Mouse (Mus musculus) G1E (cell line): ENCODE results near the gene Iqce. TPM values are rescaled to one million over a fixed set of nuclear protein-coding genes. Genes with fewer than 3 reads are reported as not detected.

Source experiments
- ATAC-seq: 2 replicates; pipeline ENCODE4 v1.8.0; 2016; ENCODE audit warnings: mild to moderate bottlenecking; ENCODE audit not compliant: insufficient number of reproducible peaks, poor library complexity, low FRiP score, severe bottlenecking; ENCODE audit errors: extremely low read depth
- DNase-seq: peaks from one replicate; pipeline ENCODE4 v3.0.0; 2012; ENCODE audit warnings: low spot score
- H3K27me3 ChIP-seq: 2 replicates; pipeline ENCODE4 v1.6.1; 2012; ENCODE audit warnings: mild to moderate bottlenecking, low read length, inconsistent platforms; ENCODE audit not compliant: insufficient read depth
- H3K36me3 ChIP-seq: replicated peaks from 2 replicates; pipeline ENCODE3; 2012; ENCODE audit warnings: mild to moderate bottlenecking, inconsistent platforms
- H3K4me1 ChIP-seq: 2 replicates; pipeline ENCODE4 v1.6.1; 2012; ENCODE audit warnings: low read depth, low read length, inconsistent platforms, mixed read lengths; ENCODE audit not compliant: insufficient read depth
- H3K4me3 ChIP-seq: 2 replicates; pipeline ENCODE4 v1.5.1; 2012; ENCODE audit warnings: low read depth, mild to moderate bottlenecking, inconsistent platforms, low read length, moderate library complexity, mixed read lengths
- H3K9me3 ChIP-seq: replicated peaks from 2 replicates; pipeline ENCODE4 v1.6.1; 2012; ENCODE audit warnings: inconsistent platforms
- CTCF ChIP-seq: IDR thresholded peaks from 2 replicates; pipeline ENCODE4 v1.5.1; 2012; ENCODE audit warnings: low read depth, low read length, inconsistent platforms, mixed read lengths
- GATA1 ChIP-seq: IDR thresholded peaks from 2 replicates; pipeline ENCODE4 v1.6.1; 2012; ENCODE audit warnings: borderline replicate concordance, low read length, inconsistent platforms, mixed read lengths
- GATA2 ChIP-seq: IDR thresholded peaks from 2 replicates; pipeline ENCODE4 v1.6.1; 2012; ENCODE audit warnings: low read depth, low read length, inconsistent platforms, borderline replicate concordance
- POLR2AphosphoS5 ChIP-seq: IDR thresholded peaks from 2 replicates; pipeline ENCODE4 v1.6.1; 2012; ENCODE audit warnings: low read depth, low read length, inconsistent platforms; ENCODE audit not compliant: insufficient replicate concordance
- TAL1 ChIP-seq: conservative IDR thresholded peaks from 2 replicates; pipeline ENCODE4 v1.6.1; 2012; ENCODE audit warnings: low read depth, low read length, inconsistent platforms, mixed read lengths
- polyA plus RNA-seq: library from polyadenylated mRNA; stranded (reverse); fragments of >175 nt; gene quantifications from 2 replicates; pipeline ENCODE4 v1.2.3, GENCODE M21; 2012
- total RNA-seq, 2 experiments: library from RNA; stranded (forward) in 1 of 2; stranded (reverse) in 1 of 2; fragments of 200-1000 nt in 1 of 2; fragments of >200 nt in 1 of 2; fragmentation: Nextera tagmentation in 1 of 2; gene quantifications; 2 replicates each; pipeline ENCODE4 v1.2.3; 2014 to 2017

Gene Iqce
- 8.2 and 8.7 TPM in 2 replicates for total RNA-seq (2014; fragmentation: Nextera tagmentation)
- 6.3 and 7.6 TPM in 2 replicates for total RNA-seq (2017)
- 2.7 and 3.0 TPM in 2 replicates for polyA plus RNA-seq

GRCm38 (mm10) chr5:140702103-140702513 lies at the start of gene Iqce:
Gene Iqce, minus strand, starts transcription at chr5:140702378.
- peak within 1 kb of the TSS; percentile 81 for H3K4me3 ChIP-seq
- peaks cover 45% of the 10 kb centered on the region for H3K4me1 ChIP-seq
- DNase-seq = peak; percentile 86
- no peak for ATAC-seq
- TF ChIP-seq CTCF = no peak
- TF ChIP-seq GATA2 = no peak
- no peak for TF ChIP-seq POLR2AphosphoS5
- no peak for TF ChIP-seq TAL1
- no peak for TF ChIP-seq GATA1
- no peaks in the 10 kb centered on the region for H3K9me3 ChIP-seq
- peaks cover 25% of the 10 kb centered on the region for H3K27me3 ChIP-seq
- peaks cover 18% of the 10 kb centered on the region for H3K36me3 ChIP-seq

GRCm38 (mm10) chr5:140750925-140751324 lies 48.7 kb upstream of the Iqce start:
- DNase-seq = no peak
- Histone ChIP-seq H3K4me1 (peaks cover 25% of the 10 kb centered on the region), H3K27me3 (peaks cover 4% of the 10 kb centered on the region; the same call in 1 of the 2 replicates), H3K9me3 (peaks cover 11% of the 10 kb centered on the region), H3K4me3 (no peak overlapping the region), H3K36me3 (peaks cover 3% of the 10 kb centered on the region)
- no peak for ATAC-seq
- TF ChIP-seq CTCF (peak; percentile 53), POLR2AphosphoS5 (no peak), GATA2 (no peak)

GRCm38 (mm10) chr5:140749062-140749875 lies 47.1 kb upstream of the Iqce start:
- H3K27me3 ChIP-seq = peaks cover 4% of the 10 kb centered on the region; the same call in 1 of the 2 replicates
- TF ChIP-seq GATA1 (no peak), GATA2 (no peak), CTCF (peak; percentile 67; the same call in 1 of the 2 replicates), POLR2AphosphoS5 (no peak)
- peak; percentile 87 for DNase-seq
- no peaks in the 10 kb centered on the region for H3K36me3 ChIP-seq
- peak; percentile 86 for ATAC-seq
- peak overlapping the region; percentile 69 for H3K4me3 ChIP-seq
- H3K4me1 ChIP-seq = peaks cover 24% of the 10 kb centered on the region
- peaks cover 11% of the 10 kb centered on the region for H3K9me3 ChIP-seq

- no peaks in the 10 kb centered on the region for H3K36me3 ChIP-seq
- TF ChIP-seq TAL1 (no peak), POLR2AphosphoS5 (no peak), CTCF (no peak), GATA2 (no peak), GATA1 (no peak)
- ATAC-seq (no peak), DNase-seq (no peak)
- H3K4me3 ChIP-seq = no peak overlapping the region; the same call in 1 of the 2 replicates
- H3K4me1 ChIP-seq = peaks cover 24% of the 10 kb centered on the region
- H3K27me3 ChIP-seq = peaks cover 11% of the 10 kb centered on the region; the same call in 1 of the 2 replicates
- H3K9me3 ChIP-seq = peaks cover 11% of the 10 kb centered on the region
Observed at GRCm38 (mm10) chr5:140748425-140748824, 46.2 kb upstream of the Iqce start.

- Histone ChIP-seq H3K4me1 (peaks cover 8% of the 10 kb centered on the region; the same call in 1 of the 2 replicates), H3K27me3 (peaks cover 22% of the 10 kb centered on the region; the same call in 1 of the 2 replicates), H3K36me3 (no peaks in the 10 kb centered on the region), H3K9me3 (no peaks in the 10 kb centered on the region), H3K4me3 (no peak overlapping the region)
- DNase-seq (no peak), ATAC-seq (no peak)
- TF ChIP-seq POLR2AphosphoS5 (no peak), CTCF (no peak), GATA1 (no peak), GATA2 (no peak)
Observed at GRCm38 (mm10) chr5:140743706-140744131, 41.5 kb upstream of the Iqce start.

GRCm38 (mm10) chr5:140741877-140742276 lies 39.7 kb upstream of the Iqce start:
- Histone ChIP-seq H3K9me3 (no peaks in the 10 kb centered on the region), H3K4me1 (no peaks in the 10 kb centered on the region; the same call in 1 of the 2 replicates), H3K4me3 (no peak overlapping the region), H3K27me3 (peaks cover 34% of the 10 kb centered on the region), H3K36me3 (no peaks in the 10 kb centered on the region)
- ATAC-seq (peak; percentile 48; the same call in 1 of the 2 replicates), DNase-seq (no peak)
- TF ChIP-seq GATA1 (no peak), CTCF (0 out of 2 replicates have a peak, but pooled peaks have one; percentile 26), POLR2AphosphoS5 (no peak)

- H3K27me3 ChIP-seq = peaks cover 38% of the 10 kb centered on the region
- no peaks in the 10 kb centered on the region; the same call in 1 of the 2 replicates for H3K4me1 ChIP-seq
- ATAC-seq (no peak), DNase-seq (no peak)
- TF ChIP-seq POLR2AphosphoS5 (no peak), CTCF (no peak), TAL1 (no peak)
- no peaks in the 10 kb centered on the region for H3K36me3 ChIP-seq
- no peak overlapping the region for H3K4me3 ChIP-seq
- no peaks in the 10 kb centered on the region for H3K9me3 ChIP-seq
Observed at GRCm38 (mm10) chr5:140741040-140741439, 38.9 kb upstream of the Iqce start.
